Mouse (Mus musculus) kidney, postnatal 0 days (tissue): ENCODE measurements at regions not wholly inside any gene's neighbourhood (a gene's known extent, or its start where the extent isn't known, plus 50 kb on each side); places are given as distances from the start of the nearest gene placed in this dataset.

ENCODE experiments used
- ATAC-seq: fragments of 200-750 bp; cut with Nextera tagmentation; replicated peaks from 2 replicates; pipeline ENCODE4 v1.8.0; 2017; ENCODE audit warnings: low read depth, moderate number of reproducible peaks, moderate TSS enrichment, moderate library complexity; ENCODE audit not compliant: low FRiP score
- DNase-seq: peaks from one replicate; pipeline ENCODE4 v3.0.0-alpha.2; 2016; ENCODE audit warnings: low spot score
- H3K27ac ChIP-seq: fragments of 300-500 bp; sonication (generic); 2 replicates; pipeline ENCODE4 v1.5.1; 2014; ENCODE audit warnings: mild to moderate bottlenecking
- H3K27me3 ChIP-seq: fragments of 300-500 bp; sonication (generic); 2 replicates; pipeline ENCODE4 v1.6.1; 2014; ENCODE audit warnings: low read length, mixed read lengths; ENCODE audit not compliant: insufficient read depth
- H3K36me3 ChIP-seq: fragments of 300-500 bp; sonication (generic); 2 replicates; pipeline ENCODE4 v1.6.1; 2014; ENCODE audit warnings: low read length, mixed read lengths; ENCODE audit not compliant: insufficient read depth
- H3K4me1 ChIP-seq: fragments of 300-500 bp; sonication (generic); replicated peaks from 2 replicates; pipeline ENCODE4 v1.6.1; 2014; ENCODE audit warnings: antibody characterized with exemption, low read length, mixed read lengths; ENCODE audit not compliant: insufficient read depth
- H3K4me2 ChIP-seq: fragments of 300-500 bp; sonication (generic); 2 replicates; pipeline ENCODE4 v1.6.1; 2014; ENCODE audit warnings: mild to moderate bottlenecking, low read length, moderate library complexity, mixed read lengths
- H3K4me3 ChIP-seq: fragments of 300-500 bp; sonication (generic); replicated peaks from 2 replicates; pipeline ENCODE4 v1.5.1; 2014; ENCODE audit warnings: low read depth, low read length
- H3K9ac ChIP-seq: fragments of 300-500 bp; sonication (generic); 2 replicates; pipeline ENCODE4 v1.6.1; 2014; ENCODE audit warnings: low read depth, low read length
- H3K9me3 ChIP-seq: fragments of 300-500 bp; sonication (generic); replicated peaks from 2 replicates; pipeline ENCODE4 v1.6.1; 2016; ENCODE audit warnings: low read length, inconsistent platforms, mixed read lengths
- CTCF ChIP-seq: IDR thresholded peaks from 2 replicates; pipeline ENCODE4 v1.5.1; 2016; ENCODE audit warnings: antibody characterized with exemption, low read depth, mild to moderate bottlenecking, moderate library complexity
- WGBS: fragments of 180-500 bp; shearing (Covaris S2); extraction: QIAGEN DNeasy Blood & Tissue Kit; methylation state at CpG from one replicate; pipeline ENCODE4 v1.1.7; 2014; 5-methylcytosine and 5-hydroxymethylcytosine counted together

DNA sequence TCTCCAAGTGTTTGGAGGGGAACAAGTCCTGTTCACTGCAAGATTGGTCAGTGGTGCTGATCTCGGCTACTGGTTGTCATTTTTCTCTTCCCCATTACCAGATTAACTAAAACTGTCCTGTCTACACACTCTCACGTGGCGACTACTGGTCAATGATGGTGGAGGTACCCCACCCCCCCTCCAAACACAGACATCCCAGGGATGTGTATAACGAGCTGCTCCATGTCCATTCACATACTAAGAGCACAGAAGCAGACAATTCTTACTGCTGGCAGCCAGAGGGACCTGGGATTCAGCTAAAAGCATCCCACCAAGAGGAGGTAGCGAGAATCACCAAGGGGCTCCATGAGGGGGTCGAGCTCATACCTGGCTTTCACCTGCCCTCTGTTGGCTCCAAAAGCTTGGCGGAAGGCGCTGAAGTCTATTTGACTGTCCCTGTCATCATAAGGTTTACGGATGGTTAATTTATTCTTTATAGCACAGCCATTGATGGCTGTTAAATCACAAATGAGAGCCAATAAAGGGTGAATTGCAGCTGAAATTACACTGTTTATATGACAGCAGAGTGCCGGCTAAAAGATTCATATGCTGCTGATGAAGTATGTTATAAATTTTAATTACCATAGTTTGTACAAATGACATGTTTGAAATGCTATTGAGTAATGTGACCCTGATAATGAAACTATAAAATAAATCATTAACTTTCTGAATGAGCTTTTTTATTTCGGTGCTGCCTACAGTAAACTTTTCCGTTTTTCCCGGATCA is 320.6 kb upstream of the Zfp703 start:
- H3K27ac ChIP-seq, result no peak overlapping the region
- 28% methylated on average over 13 of the region's 13 CpGs for WGBS
- no peaks in the 10 kb centered on the region for H3K9me3 ChIP-seq
- no peaks in the 10 kb centered on the region for H3K4me1 ChIP-seq
- no peak for TF ChIP-seq CTCF
- H3K9ac ChIP-seq, result no peak overlapping the region
- H3K4me3 ChIP-seq, result no peak overlapping the region
- H3K27me3 ChIP-seq, result peaks cover 5% of the 10 kb centered on the region; the same call in 1 of the 2 replicates
- H3K36me3 ChIP-seq, result no peaks in the 10 kb centered on the region
- ATAC-seq (no peak), DNase-seq (no peak)
- no peak overlapping the region for H3K4me2 ChIP-seq

GRCm38 (mm10) chr8:26659381-26659780 is 317.7 kb upstream of the Zfp703 start:
- DNase-seq (peak; percentile 43), ATAC-seq (no peak)
- Histone ChIP-seq H3K27me3 (peaks cover 2% of the 10 kb centered on the region; the same call in 1 of the 2 replicates), H3K4me1 (no peaks in the 10 kb centered on the region), H3K9ac (no peak overlapping the region), H3K4me3 (no peak overlapping the region), H3K4me2 (no peak overlapping the region), H3K9me3 (no peaks in the 10 kb centered on the region), H3K36me3 (no peaks in the 10 kb centered on the region), H3K27ac (no peak overlapping the region)
- WGBS, result 36% methylated on average over 1 of the region's 1 CpGs
- peak; percentile 51 for TF ChIP-seq CTCF

DNA sequence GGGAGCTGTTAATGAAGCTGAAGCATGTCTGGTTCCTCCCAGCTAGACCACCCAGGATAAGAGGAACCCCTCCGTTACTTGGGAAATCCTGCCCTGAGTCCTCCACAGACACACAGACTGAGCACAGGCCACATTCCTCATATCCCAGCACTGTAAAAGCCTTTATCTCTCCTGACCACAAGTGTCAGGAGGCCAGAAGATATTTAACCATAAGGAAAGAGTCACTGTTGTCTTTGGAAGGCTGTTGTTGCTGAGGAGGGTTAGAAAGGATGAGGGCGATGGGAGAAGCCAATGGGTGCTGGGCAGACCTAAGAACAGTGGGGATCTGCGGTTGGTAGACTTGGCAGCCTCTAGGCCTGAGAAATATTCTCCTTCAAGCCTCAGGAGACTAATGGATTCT is 307.6 kb upstream of the Zfp703 start:
- Histone ChIP-seq H3K4me1 (no peaks in the 10 kb centered on the region), H3K9ac (no peak overlapping the region), H3K9me3 (no peaks in the 10 kb centered on the region), H3K36me3 (no peaks in the 10 kb centered on the region), H3K4me2 (no peak overlapping the region), H3K27ac (no peak overlapping the region), H3K4me3 (no peak overlapping the region), H3K27me3 (no peaks in the 10 kb centered on the region)
- TF ChIP-seq CTCF, result no peak
- 74% methylated on average over 3 of the region's 3 CpGs for WGBS
- DNase-seq (peak; percentile 41), ATAC-seq (no peak)

GRCm38 (mm10) chr8:26672486-26673395 is 304.4 kb upstream of the Zfp703 start:
- H3K9me3 ChIP-seq, result no peaks in the 10 kb centered on the region
- no peaks in the 10 kb centered on the region; the same call in 1 of the 2 replicates for H3K4me1 ChIP-seq
- ATAC-seq, result peak; percentile 62; the same call in 1 of the 2 replicates
- 15% methylated on average over 9 of the region's 9 CpGs for WGBS
- DNase-seq, result peak; percentile 84
- H3K4me2 ChIP-seq, result no peak overlapping the region
- peaks cover 3% of the 10 kb centered on the region; the same call in 1 of the 2 replicates for H3K27me3 ChIP-seq
- TF ChIP-seq CTCF, result no peak
- H3K9ac ChIP-seq, result no peak overlapping the region
- no peak overlapping the region for H3K27ac ChIP-seq
- no peak overlapping the region for H3K4me3 ChIP-seq
- H3K36me3 ChIP-seq, result no peaks in the 10 kb centered on the region

GRCm38 (mm10) chr8:26677584-26678138 is 299.5 kb upstream of the Zfp703 start:
- no peak overlapping the region for H3K9ac ChIP-seq
- no peak overlapping the region for H3K27ac ChIP-seq
- DNase-seq, result no peak
- TF ChIP-seq CTCF, result no peak
- no peak overlapping the region; the same call in 1 of the 2 replicates for H3K4me2 ChIP-seq
- H3K36me3 ChIP-seq, result no peaks in the 10 kb centered on the region
- H3K4me3 ChIP-seq, result no peak overlapping the region
- no peaks in the 10 kb centered on the region; the same call in 1 of the 2 replicates for H3K4me1 ChIP-seq
- WGBS, result 36% methylated on average over 18 of the region's 18 CpGs
- ATAC-seq, result no peak
- peaks cover 3% of the 10 kb centered on the region; the same call in 1 of the 2 replicates for H3K27me3 ChIP-seq
- no peaks in the 10 kb centered on the region for H3K9me3 ChIP-seq

DNA sequence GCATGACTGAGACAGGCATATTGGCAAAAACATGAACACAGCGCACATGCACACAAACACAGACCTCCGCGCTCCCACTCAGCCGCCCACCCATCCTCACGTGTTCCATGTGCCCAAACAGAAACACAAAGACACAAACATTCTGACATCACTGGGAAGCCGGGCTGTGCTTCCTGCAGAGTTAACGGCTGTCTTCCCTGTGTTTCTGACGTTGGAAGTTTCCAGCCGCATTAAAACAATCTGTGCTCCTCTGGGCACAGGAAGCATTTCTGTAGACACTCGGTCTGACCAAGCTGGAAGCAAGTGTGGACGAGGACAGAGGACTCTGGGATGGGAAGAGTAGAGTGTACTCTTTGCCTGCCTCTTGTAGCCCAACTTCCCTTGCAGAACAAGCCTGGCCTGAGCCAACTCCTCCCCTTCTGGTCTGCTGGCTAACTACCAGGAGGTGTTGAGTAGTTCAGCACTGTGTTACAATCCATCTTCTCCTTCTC is 296.2 kb upstream of the Zfp703 start:
- H3K9ac ChIP-seq, result no peak overlapping the region
- DNase-seq, result no peak
- no peak for TF ChIP-seq CTCF
- no peak for ATAC-seq
- H3K4me1 ChIP-seq, result no peaks in the 10 kb centered on the region; the same call in 1 of the 2 replicates
- no peak overlapping the region for H3K4me2 ChIP-seq
- H3K36me3 ChIP-seq, result no peaks in the 10 kb centered on the region
- peaks cover 2% of the 10 kb centered on the region; the same call in 1 of the 2 replicates for H3K27me3 ChIP-seq
- no peak overlapping the region for H3K4me3 ChIP-seq
- 64% methylated on average over 11 of the region's 11 CpGs for WGBS
- no peaks in the 10 kb centered on the region for H3K9me3 ChIP-seq
- H3K27ac ChIP-seq, result no peak overlapping the region
